ENCODE assay signal across 12 mouse cellular contexts in genomic region chr7:35745281-35745702, GRCm38 (mm10). TPM values are rescaled to one million over a fixed set of nuclear protein-coding genes. Genes with fewer than 3 reads are reported as not detected.
DNase-seq lines count a peak whose midpoint lies in the region; ATAC-seq and TF ChIP-seq lines count a peak whose summit lies in the region.
"Had no signal": no experiment of that assay in that cellular context is flagged by ENCODE, and none has a peak within 500 bp of the region (broad histone marks: within the 10 kb centered on the region; RNA-seq: fewer than 3 reads in every experiment).

No protein-coding gene starts in this region.

- ATAC-seq in liver, embryonic 15.5 days (ENCODE audit: insufficient read depth): peak; percentile 86
- no peak for ATAC-seq in inflammation-experienced regulatory T-cells, adult 6 months

- H3K27ac ChIP-seq in gastrocnemius, adult 2 months: peak overlapping the region; percentile 85
- peak overlapping the region; percentile 56 for H3K27ac ChIP-seq in liver, embryonic 15.5 days (replicated peaks)
- H3K27ac ChIP-seq: hindbrain, embryonic 10.5 days had no signal

- H3K9ac ChIP-seq in liver, embryonic 15.5 days: no peak overlapping the region

- intact Hi-C loops in gastrocnemius, adult 2 months (cut with DNase I): no loop called here
- intact Hi-C loops in gastrocnemius, postnatal 14 days (cut with DNase I; ENCODE audit: low total_unique reads): no loop called here

- WGBS in liver, embryonic 15.5 days (ENCODE audit: insufficient replicate concordance): 63% methylated on average over 6 of the region's 6 CpGs

- H3K27me3 ChIP-seq in liver, embryonic 15.5 days: no peaks in the 10 kb centered on the region

- H3K36me3 ChIP-seq in liver, embryonic 15.5 days (replicated peaks): 0 out of 2 replicates have a peak, but pooled peaks cover 18% of the 10 kb centered on the region

- DNase-seq in gastrocnemius, adult 2 months: peak; percentile 65
- no peak for DNase-seq in gastrocnemius, postnatal 14 days
- peak; percentile 90 for DNase-seq in 3T3-L1 (ENCODE audit: low read depth, low spot score)
- DNase-seq in adrenal gland, postnatal 10 days: peak; percentile 45
- no peak for DNase-seq in testis, postnatal 10 days (ENCODE audit: low spot score)
- no peak for DNase-seq in urinary bladder, postnatal 10 days (ENCODE audit: low spot score)
- DNase-seq: kidney, postnatal 14 days; lung, adult 2 months had no signal

- H3K4me3 ChIP-seq in gastrocnemius, adult 2 months: no peak overlapping the region
- no peak overlapping the region for H3K4me3 ChIP-seq in liver, embryonic 15.5 days (replicated peaks)
- H3K4me3 ChIP-seq: hindbrain, embryonic 10.5 days had no signal

- H3K4me2 ChIP-seq in liver, embryonic 15.5 days: no peak overlapping the region
- H3K4me2 ChIP-seq: heart, embryonic 11.5 days had no signal

- H3K9me3 ChIP-seq in liver, embryonic 15.5 days (replicated peaks): no peaks in the 10 kb centered on the region
- H3K9me3 ChIP-seq: hindbrain, embryonic 10.5 days had no signal

- no peak for TF ChIP-seq CTCF in gastrocnemius, adult 2 months (IDR thresholded peaks at IDR 0.05)

- peaks cover 3% of the 10 kb centered on the region; the same call in 1 of the 2 replicates for H3K4me1 ChIP-seq in liver, embryonic 15.5 days (replicated peaks)

RNA-seq across cellular contexts. Expression of gene Dpy19l3, which starts 9.0 kb away (rescaled TPM):
- 1 to 10 TPM; 5.8 to 7.1 TPM for total RNA-seq in gastrocnemius, adult 2 months (2021)
- total RNA-seq in gastrocnemius, postnatal 14 days (2021): 1 to 10 TPM; 7.1 to 9.0 TPM
- 10 to 100 TPM; 39.5 to 39.8 TPM for total RNA-seq in adrenal gland, postnatal 10 days (2021)
- polyA plus RNA-seq in liver, embryonic 15.5 days (2015; fragmentation: Nextera tagmentation; extraction: Ambion mirVana): 6.5 and 8.0 TPM in 2 replicates
- 10 to 100 TPM; 32.9 to 50.5 (median 38.3) TPM for polyA plus RNA-seq in inflammation-experienced regulatory T-cells, adult 6 months (2017; shearing (Covaris generic))

RNA-seq across cellular contexts. Expression of gene Zfp507, which starts 57.5 kb away (rescaled TPM):
- total RNA-seq in gastrocnemius, adult 2 months (2021): 10 to 100 TPM; 17.9 to 18.5 TPM
- 10 to 100 TPM; 15.2 to 16.7 TPM for total RNA-seq in gastrocnemius, postnatal 14 days (2021)
- 10 to 100 TPM; 23.8 to 26.7 TPM for total RNA-seq in adrenal gland, postnatal 10 days (2021)
- 4.3 and 5.1 TPM in 2 replicates for polyA plus RNA-seq in liver, embryonic 15.5 days (2015; fragmentation: Nextera tagmentation; extraction: Ambion mirVana)
- 1 to 10 TPM; 3.7 to 7.9 (median 7.8) TPM for polyA plus RNA-seq in inflammation-experienced regulatory T-cells, adult 6 months (2017; shearing (Covaris generic))

Comparison
In these comparisons a context has a peak if more than half of its experiments do, and no peak if none do; other contexts are left out.
1. DNase-seq: peak in gastrocnemius, adult 2 months (single experiment), 3T3-L1 (single experiment) and adrenal gland, postnatal 10 days (single experiment); none in gastrocnemius, postnatal 14 days (single experiment), testis, postnatal 10 days (single experiment) and urinary bladder, postnatal 10 days (single experiment).
2. RNA of gene Dpy19l3, which starts 9.0 kb away (total RNA-seq): 39.5 to 39.8 TPM in adrenal gland, postnatal 10 days; 7.1 to 9.0 TPM in gastrocnemius, postnatal 14 days and 5.8 to 7.1 TPM in gastrocnemius, adult 2 months; every median in the first group is over 4 times any median in the second.